Mouse (Mus musculus) stomach, postnatal 0 days (tissue): ENCODE results near the gene Ostf1. TPM values are rescaled to one million over a fixed set of nuclear protein-coding genes. Genes with fewer than 3 reads are reported as not detected.

ENCODE experiments used
- ATAC-seq: fragments of 200-750 bp; cut with Nextera tagmentation; 2 replicates; pipeline ENCODE4 v1.8.0; 2017; ENCODE audit not compliant: low FRiP score, low TSS enrichment
- DNase-seq: peaks from one replicate; pipeline ENCODE4 v3.0.0-alpha.2; 2016; ENCODE audit warnings: low spot score
- H3K27ac ChIP-seq: fragments of 300-500 bp; sonication (generic); replicated peaks from 2 replicates; pipeline ENCODE4 v1.5.1; 2014; ENCODE audit warnings: mild to moderate bottlenecking, control low read depth
- H3K27me3 ChIP-seq: fragments of 300-500 bp; sonication (generic); 2 replicates; pipeline ENCODE4 v1.6.1; 2014; ENCODE audit warnings: low read length; ENCODE audit not compliant: control insufficient read depth, insufficient read depth
- H3K36me3 ChIP-seq: fragments of 300-500 bp; sonication (generic); 2 replicates; pipeline ENCODE4 v1.6.1; 2014; ENCODE audit warnings: low read length, mixed read lengths; ENCODE audit not compliant: control insufficient read depth, insufficient read depth
- H3K4me1 ChIP-seq: fragments of 300-500 bp; sonication (generic); replicated peaks from 2 replicates; pipeline ENCODE4 v1.6.1; 2014; ENCODE audit warnings: antibody characterized with exemption; ENCODE audit not compliant: control insufficient read depth, insufficient read depth
- H3K4me2 ChIP-seq: fragments of 300-500 bp; sonication (generic); replicated peaks from 2 replicates; pipeline ENCODE4 v1.6.1; 2014; ENCODE audit warnings: low read depth, mild to moderate bottlenecking, control low read depth, moderate library complexity
- H3K4me3 ChIP-seq: fragments of 300-500 bp; sonication (generic); 2 replicates; pipeline ENCODE4 v1.5.1; 2014; ENCODE audit warnings: low read depth, low read length, control low read depth
- H3K9ac ChIP-seq: fragments of 300-500 bp; sonication (generic); 2 replicates; pipeline ENCODE4 v1.6.1; 2014; ENCODE audit warnings: mild to moderate bottlenecking, low read length, control low read depth, mixed read lengths
- H3K9me3 ChIP-seq: fragments of 300-500 bp; sonication (generic); 2 replicates; pipeline ENCODE4 v1.6.1; 2016; ENCODE audit warnings: low read length; ENCODE audit not compliant: control insufficient read depth
- CTCF ChIP-seq: IDR thresholded peaks from 2 replicates; pipeline ENCODE4 v1.5.1; 2016; ENCODE audit warnings: antibody characterized with exemption, low read depth, mild to moderate bottlenecking, moderate library complexity
- EP300 ChIP-seq: optimal IDR thresholded peaks from 2 replicates; pipeline ENCODE3; 2016; ENCODE audit warnings: antibody characterized with exemption
- WGBS: fragments of 180-500 bp; shearing (Covaris S2); extraction: QIAGEN DNeasy Blood & Tissue Kit; methylation state at CpG from one replicate; pipeline ENCODE4 v1.1.7; 2014; 5-methylcytosine and 5-hydroxymethylcytosine counted together
- polyA plus RNA-seq: library from polyadenylated mRNA; unstranded; fragments of >200 nt; fragmentation: Nextera tagmentation; extraction: Ambion mirVana; gene quantifications from 2 replicates; pipeline ENCODE4 v1.2.1, GENCODE M21; 2015

The Ostf1 gene
- polyA plus RNA-seq, 1 experiment from 2014 or later: 129 TPM

DNA sequence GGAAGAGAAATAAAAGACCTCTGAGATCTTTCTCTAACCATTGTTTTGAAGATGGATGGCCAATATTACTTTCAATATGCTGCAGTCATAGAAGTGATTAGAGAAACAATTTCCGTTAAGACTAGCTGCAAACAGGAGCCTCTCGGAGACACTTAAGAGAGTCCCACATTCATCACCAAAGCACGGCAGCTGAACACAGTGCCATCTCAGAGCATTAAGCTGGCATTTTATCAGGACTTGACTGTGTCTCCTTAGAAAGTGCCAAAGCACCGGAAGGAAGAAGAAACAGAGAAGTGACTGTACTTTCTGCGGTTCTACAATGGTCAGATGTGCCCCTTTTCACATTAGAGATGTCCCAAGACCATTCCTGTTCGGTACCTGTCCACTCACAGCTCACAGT is 33.9 kb downstream of the Ostf1 start:
- H3K27ac ChIP-seq: no peak overlapping the region
- no peak overlapping the region for H3K4me2 ChIP-seq
- H3K27me3 ChIP-seq: no peaks in the 10 kb centered on the region
- no peak overlapping the region for H3K4me3 ChIP-seq
- TF ChIP-seq CTCF (no peak), EP300 (no peak)
- 79% methylated on average over 6 of the region's 6 CpGs for WGBS
- H3K9ac ChIP-seq: no peak overlapping the region
- no peaks in the 10 kb centered on the region for H3K4me1 ChIP-seq
- no peaks in the 10 kb centered on the region for H3K9me3 ChIP-seq
- DNase-seq (no peak), ATAC-seq (no peak)
- H3K36me3 ChIP-seq: peaks cover 7% of the 10 kb centered on the region

DNA sequence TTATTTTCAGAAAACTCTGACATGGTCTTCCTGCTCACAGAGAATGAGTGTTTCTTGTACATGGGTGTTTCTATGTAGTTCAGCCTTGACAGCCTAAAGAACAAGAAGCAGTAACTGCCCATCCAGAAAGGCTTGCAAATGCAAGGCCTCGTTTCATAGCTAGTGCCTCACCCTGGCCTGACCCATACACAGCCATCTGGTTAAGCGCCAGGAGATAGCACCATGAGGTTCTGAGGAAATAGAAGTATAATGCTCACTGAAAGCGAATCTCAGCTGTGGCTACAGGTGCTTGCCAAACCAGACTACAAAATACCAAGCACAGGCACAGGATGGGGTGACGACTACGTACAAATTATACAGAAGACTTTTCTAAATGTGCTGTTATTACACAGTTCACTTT is 34.7 kb downstream of the Ostf1 start:
- 79% methylated on average over 5 of the region's 5 CpGs for WGBS
- DNase-seq: no peak
- Histone ChIP-seq H3K36me3 (peaks cover 3% of the 10 kb centered on the region; the same call in 1 of the 2 replicates), H3K27me3 (no peaks in the 10 kb centered on the region), H3K9ac (no peak overlapping the region), H3K4me3 (no peak overlapping the region), H3K27ac (no peak overlapping the region), H3K9me3 (no peaks in the 10 kb centered on the region), H3K4me1 (no peaks in the 10 kb centered on the region), H3K4me2 (no peak overlapping the region)
- no peak for TF ChIP-seq EP300
- no peak for TF ChIP-seq CTCF
- ATAC-seq: no peak

DNA sequence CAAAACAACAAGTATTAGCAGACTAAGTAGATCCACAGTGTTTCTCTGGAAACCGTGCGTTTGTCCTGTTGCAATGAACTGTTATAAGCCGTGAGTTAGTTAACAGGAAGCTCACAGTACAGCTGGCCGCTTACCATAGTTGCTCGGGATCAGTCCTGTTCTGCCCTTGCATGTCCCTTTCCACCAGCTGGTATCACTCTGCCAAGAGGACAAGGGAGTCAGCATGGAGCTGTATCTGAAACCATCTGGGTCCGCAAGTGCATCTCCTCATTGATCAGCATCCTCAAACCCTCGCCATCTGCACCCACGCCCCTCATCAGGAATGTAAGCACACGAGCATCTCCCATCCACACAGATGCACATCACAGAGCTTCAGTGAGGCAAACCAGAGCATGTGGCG is 37.9 kb downstream of the Ostf1 start:
- Histone ChIP-seq H3K9ac (no peak overlapping the region), H3K4me1 (no peaks in the 10 kb centered on the region), H3K36me3 (no peaks in the 10 kb centered on the region; the same call in 1 of the 2 replicates), H3K9me3 (no peaks in the 10 kb centered on the region), H3K27ac (no peak overlapping the region), H3K27me3 (no peaks in the 10 kb centered on the region), H3K4me2 (no peak overlapping the region), H3K4me3 (no peak overlapping the region)
- 60% methylated on average over 10 of the region's 10 CpGs for WGBS
- DNase-seq: no peak
- no peak for TF ChIP-seq CTCF
- no peak for TF ChIP-seq EP300
- no peak for ATAC-seq

DNA sequence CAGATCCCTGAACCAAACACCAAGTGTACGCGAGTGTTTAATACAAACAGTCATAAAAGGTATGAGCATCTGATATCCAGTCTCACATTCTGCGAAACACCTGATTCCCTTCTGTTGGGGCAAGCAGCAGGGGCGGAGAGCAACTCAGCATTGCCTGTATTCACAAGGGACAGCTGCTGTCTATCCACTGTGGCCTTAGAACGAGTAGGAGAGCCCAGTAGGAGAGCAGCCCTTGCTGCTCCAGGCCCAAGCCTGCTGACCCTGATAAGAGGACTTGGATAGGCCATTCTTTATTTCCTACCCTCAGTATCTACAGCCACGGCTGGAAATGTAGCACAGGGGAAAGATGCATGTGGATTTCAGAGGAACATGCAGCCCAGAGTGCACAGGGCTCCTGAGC is 38.7 kb downstream of the Ostf1 start:
- H3K4me1 ChIP-seq: no peaks in the 10 kb centered on the region
- H3K9ac ChIP-seq: no peak overlapping the region
- no peak for TF ChIP-seq CTCF
- no peak for TF ChIP-seq EP300
- H3K4me2 ChIP-seq: no peak overlapping the region
- no peaks in the 10 kb centered on the region; the same call in 1 of the 2 replicates for H3K36me3 ChIP-seq
- no peak for DNase-seq
- no peak overlapping the region for H3K4me3 ChIP-seq
- H3K9me3 ChIP-seq: no peaks in the 10 kb centered on the region
- WGBS: 61% methylated on average over 6 of the region's 6 CpGs
- H3K27me3 ChIP-seq: no peaks in the 10 kb centered on the region
- no peak overlapping the region for H3K27ac ChIP-seq
- ATAC-seq: no peak

DNA sequence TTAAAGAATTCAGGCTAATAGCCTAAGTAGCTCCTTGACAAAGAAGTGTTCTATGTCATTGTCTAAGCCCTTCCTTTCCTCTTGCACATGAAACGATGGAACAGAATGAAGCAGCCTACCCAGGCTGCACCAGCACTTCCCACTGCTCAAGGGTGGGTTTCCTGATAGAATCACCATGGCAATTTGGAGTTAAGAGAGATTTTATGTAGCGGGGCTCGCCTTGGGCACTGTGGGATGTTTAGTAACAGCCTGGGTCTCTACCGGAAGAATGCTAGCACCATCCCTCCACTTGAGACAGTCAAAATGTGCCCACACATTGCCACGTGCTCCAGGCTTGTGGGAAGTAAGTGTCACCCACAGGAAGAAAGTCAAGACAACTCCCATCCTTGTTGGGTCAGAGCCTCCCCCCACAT is 40.7 kb downstream of the Ostf1 start:
- H3K4me1 ChIP-seq: no peaks in the 10 kb centered on the region
- no peak overlapping the region for H3K4me2 ChIP-seq
- DNase-seq: no peak
- 59% methylated on average over 5 of the region's 5 CpGs for WGBS
- no peaks in the 10 kb centered on the region; the same call in 1 of the 2 replicates for H3K36me3 ChIP-seq
- H3K4me3 ChIP-seq: no peak overlapping the region
- no peaks in the 10 kb centered on the region for H3K27me3 ChIP-seq
- no peaks in the 10 kb centered on the region for H3K9me3 ChIP-seq
- H3K27ac ChIP-seq: no peak overlapping the region
- TF ChIP-seq CTCF (no peak), EP300 (no peak)
- no peak for ATAC-seq
- no peak overlapping the region for H3K9ac ChIP-seq

DNA sequence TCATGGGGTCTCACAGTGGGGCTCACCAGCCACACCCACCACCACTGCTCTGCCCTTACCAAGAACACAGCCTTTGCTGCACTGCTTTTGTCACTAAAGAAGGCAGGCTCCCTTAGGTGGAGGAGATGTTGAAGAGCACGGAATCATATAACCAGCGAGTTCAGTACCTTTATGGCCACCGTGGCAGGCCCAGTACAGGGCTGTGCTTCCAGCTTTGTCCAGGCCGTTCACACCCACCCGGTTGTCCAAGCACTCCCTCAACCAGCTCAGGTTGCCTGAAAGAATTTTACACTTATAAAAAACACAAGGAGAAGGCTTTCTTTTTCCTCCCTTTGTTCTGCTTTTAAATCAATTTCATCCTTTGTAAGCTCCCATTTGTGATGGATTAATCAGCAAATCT is 41.4 kb downstream of the Ostf1 start:
- H3K4me1 ChIP-seq: no peaks in the 10 kb centered on the region
- no peaks in the 10 kb centered on the region for H3K27me3 ChIP-seq
- TF ChIP-seq EP300 (no peak), CTCF (no peak)
- WGBS: 46% methylated on average over 5 of the region's 5 CpGs
- H3K36me3 ChIP-seq: no peaks in the 10 kb centered on the region; the same call in 1 of the 2 replicates
- no peak overlapping the region for H3K4me3 ChIP-seq
- H3K9ac ChIP-seq: no peak overlapping the region
- no peak overlapping the region for H3K27ac ChIP-seq
- H3K4me2 ChIP-seq: no peak overlapping the region
- H3K9me3 ChIP-seq: no peaks in the 10 kb centered on the region
- no peak for ATAC-seq
- no peak for DNase-seq
